Mouse (Mus musculus) thymus, adult 2 months (tissue): Measurements from ENCODE around the gene Luc7l2. TPM values are rescaled to one million over a fixed set of nuclear protein-coding genes. Genes with fewer than 3 reads are reported as not detected.

Experiments used
- DNase-seq: peaks from one replicate; pipeline ENCODE4 v3.0.0; 2021
- H3K27ac ChIP-seq: fragments of 200-500 bp; 2 replicates; pipeline ENCODE4 v1.5.1; 2012; ENCODE audit warnings: low read length, control low read depth; ENCODE audit not compliant: control insufficient read depth, insufficient read depth
- H3K27me3 ChIP-seq: fragments of 200-500 bp; 2 replicates; pipeline ENCODE4 v1.6.1; 2012; ENCODE audit warnings: mild to moderate bottlenecking, low read length, moderate library complexity, mixed read lengths; ENCODE audit not compliant: control insufficient read depth, insufficient read depth
- H3K36me3 ChIP-seq: fragments of 200-500 bp; 2 replicates; pipeline ENCODE4 v1.6.1; 2012; ENCODE audit warnings: mild to moderate bottlenecking, low read length, moderate library complexity; ENCODE audit not compliant: control insufficient read depth, insufficient read depth
- H3K4me1 ChIP-seq: fragments of 200-500 bp; replicated peaks from 2 replicates; pipeline ENCODE4 v1.6.1; 2012; ENCODE audit warnings: low read length; ENCODE audit not compliant: control insufficient read depth, insufficient read depth
- H3K4me3 ChIP-seq: fragments of 200-500 bp; 2 replicates; pipeline ENCODE4 v1.5.1; 2012; ENCODE audit warnings: mild to moderate bottlenecking, low read length, control low read depth, moderate library complexity; ENCODE audit not compliant: control insufficient read depth, insufficient read depth
- CTCF ChIP-seq: fragments of 200-500 bp; IDR thresholded peaks from 2 replicates; pipeline ENCODE4 v1.5.1; 2012; ENCODE audit warnings: mild to moderate bottlenecking, control low read depth, low read length, moderate library complexity, borderline replicate concordance; ENCODE audit not compliant: control insufficient read depth, poor library complexity, insufficient read depth; ENCODE audit errors: extremely low read depth
- POLR2A ChIP-seq: fragments of 200-500 bp; IDR thresholded peaks from 2 replicates; pipeline ENCODE4 v1.6.1; 2012; ENCODE audit warnings: mild to moderate bottlenecking, low read length, control low read depth, moderate library complexity; ENCODE audit not compliant: control insufficient read depth, poor library complexity, insufficient read depth; ENCODE audit errors: extremely low read depth
- WGBS: fragments of 180-500 bp; shearing (Covaris S2); methylation state at CpG from one replicate; pipeline ENCODE4 v1.1.7; 2018; 5-methylcytosine and 5-hydroxymethylcytosine counted together
- polyA plus RNA-seq: library from polyadenylated mRNA; depleted of rRNA; stranded (reverse); fragments of >200 nt; gene quantifications from 2 replicates; pipeline ENCODE4 v1.2.3, GENCODE M21; 2012; rRNA removed

The Luc7l2 gene
- polyA plus RNA-seq, 1 experiment = 48.5 TPM

GRCm38 (mm10) chr6:38643039-38643438 lies 91.9 kb downstream of the Luc7l2 start:
- Histone ChIP-seq H3K27me3 (peaks cover 3% of the 10 kb centered on the region; the same call in 1 of the 2 replicates), H3K4me3 (no peak overlapping the region), H3K4me1 (no peaks in the 10 kb centered on the region), H3K36me3 (no peaks in the 10 kb centered on the region), H3K27ac (no peak overlapping the region)
- DNase-seq = no peak
- TF ChIP-seq POLR2A = no peak
- 90% methylated on average over 3 of the region's 3 CpGs for WGBS

DNA sequence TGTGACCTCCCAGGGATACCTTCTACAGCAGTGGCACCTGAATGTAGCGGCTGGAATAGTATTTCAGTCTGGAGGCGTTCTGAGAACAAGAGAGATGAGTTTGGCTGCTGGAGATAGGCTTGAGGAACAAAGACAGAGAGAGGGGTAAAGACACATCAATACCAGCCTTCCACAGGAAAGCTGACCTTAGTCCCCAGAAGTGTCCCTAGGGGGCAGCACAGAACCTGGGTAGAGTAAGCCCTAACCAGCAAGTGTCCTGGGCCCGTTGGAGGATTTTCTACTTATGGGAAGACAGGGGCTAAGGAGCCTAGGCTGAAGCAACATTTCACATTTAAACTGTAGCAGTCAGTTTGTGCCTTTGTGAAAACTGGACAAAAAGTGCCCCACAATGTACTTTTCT lies 98.4 kb downstream of the Luc7l2 start:
- H3K36me3 ChIP-seq = no peaks in the 10 kb centered on the region
- no peak overlapping the region for H3K4me3 ChIP-seq
- no peaks in the 10 kb centered on the region for H3K27me3 ChIP-seq
- TF ChIP-seq CTCF = no peak
- no peak for TF ChIP-seq POLR2A
- DNase-seq = peak; percentile 21
- H3K4me1 ChIP-seq = no peaks in the 10 kb centered on the region
- 67% methylated on average over 3 of the region's 3 CpGs for WGBS
- no peak overlapping the region for H3K27ac ChIP-seq

GRCm38 (mm10) chr6:38650263-38650937 lies 99.3 kb downstream of the Luc7l2 start:
- WGBS = 46% methylated on average over 14 of the region's 14 CpGs
- TF ChIP-seq POLR2A = no peak
- peak; percentile 72; the same call in 1 of the 2 replicates for TF ChIP-seq CTCF
- H3K4me3 ChIP-seq = no peak overlapping the region

More at GRCm38 (mm10) chr6:38650263-38650937, 99.3 kb downstream of the Luc7l2 start:
- Histone ChIP-seq H3K4me1 (no peaks in the 10 kb centered on the region), H3K36me3 (no peaks in the 10 kb centered on the region), H3K27me3 (no peaks in the 10 kb centered on the region), H3K27ac (no peak overlapping the region)
- DNase-seq = peak; percentile 59

Other genes starting within 250 kb of the Luc7l2 start
- gene Zc3hav1, start 196.7 kb upstream of the Luc7l2 start, polyA plus RNA-seq = 79.0 and 86.4 TPM in 2 replicates
- 0.44 and 0.62 TPM in 2 replicates for gene Ttc26, start 169.9 kb upstream of the Luc7l2 start, polyA plus RNA-seq
- 16.2 and 16.6 TPM in 2 replicates for gene Ubn2, start 117.4 kb upstream of the Luc7l2 start, polyA plus RNA-seq
- gene Fmc1, start 17.8 kb upstream of the Luc7l2 start, polyA plus RNA-seq = 152 and 185 TPM in 2 replicates
- gene Klrg2, start 85.9 kb downstream of the Luc7l2 start, polyA plus RNA-seq = 0.41 and 0.44 TPM in 2 replicates
- gene Clec2l, start 111.7 kb downstream of the Luc7l2 start, polyA plus RNA-seq = 0.67 and 0.93 TPM in 2 replicates